Mouse (Mus musculus): Measurements from ENCODE around the gene Anxa11.

GRCm38 (mm10) chr14:25838411-25838810 lies 3.5 kb upstream of the Anxa11 start:
- TF ChIP-seq CTCF (IDR thresholded peaks at IDR 0.05; ENCODE audit: low read depth) (no peak), EP300 (optimal IDR thresholded peaks at IDR 0.05) (no peak)
